Mouse (Mus musculus) common myeloid progenitor, adult 5-6 weeks (primary cell): ENCODE data around the gene Gm20741. TPM values are rescaled to one million over a fixed set of nuclear protein-coding genes. Genes with fewer than 3 reads are reported as not detected.

Source experiments
- ATAC-seq: replicated peaks from 2 replicates; pipeline ENCODE4 v1.8.0; 2016; ENCODE audit warnings: low read depth, mild to moderate bottlenecking, moderate TSS enrichment, inconsistent platforms; ENCODE audit not compliant: poor library complexity, severe bottlenecking
- total RNA-seq: library from RNA; stranded (forward); fragments of 200-1000, 187-1606 nt; gene quantifications from 2 replicates; pipeline ENCODE4 v1.2.3, GENCODE M21; 2017

Gene Gm20741
- total RNA-seq: not detected in 2 replicates

- no peak for ATAC-seq
Measured at GRCm38 (mm10) chr16:88811827-88812226, at the start of gene Gm20741. Gene Gm20741 (minus strand): TSS chr16:88812220.

GRCm38 (mm10) chr16:88851450-88851849 is 39.4 kb upstream of the Gm20741 start:
- ATAC-seq: peak; percentile 68; the same call in 1 of the 2 replicates

GRCm38 (mm10) chr16:88848558-88848957 is 36.5 kb upstream of the Gm20741 start:
- no peak for ATAC-seq

- ATAC-seq: no peak
Measured at GRCm38 (mm10) chr16:88847363-88847762, 35.3 kb upstream of the Gm20741 start.

- no peak for ATAC-seq
Measured at GRCm38 (mm10) chr16:88826978-88827377, 15.0 kb upstream of the Gm20741 start.

GRCm38 (mm10) chr16:88826095-88826652 is 14.2 kb upstream of the Gm20741 start, which contains the start of gene Krtap14:
Gene Krtap14 (minus strand): TSS chr16:88826145.
- no peak for ATAC-seq

GRCm38 (mm10) chr16:88823736-88824135 is 11.7 kb upstream of the Gm20741 start:
- 0 out of 2 replicates have a peak, but pooled peaks have one; percentile 45 for ATAC-seq

- ATAC-seq: no peak
Measured at GRCm38 (mm10) chr16:88820066-88820465, 8.0 kb upstream of the Gm20741 start, which contains the start of gene Krtap15. Gene Krtap15 (plus strand): TSS chr16:88820215.

- no peak for ATAC-seq
Measured at GRCm38 (mm10) chr16:88786786-88787185, 25.2 kb downstream of the Gm20741 start.

- no peak for ATAC-seq
Measured at GRCm38 (mm10) chr16:88777596-88777995, 34.4 kb downstream of the Gm20741 start, which contains the start of gene Gm5965. Gene Gm5965 (plus strand): TSS chr16:88777896.

- ATAC-seq: no peak
Measured at GRCm38 (mm10) chr16:88774106-88774505, 37.9 kb downstream of the Gm20741 start, which contains the start of gene 2310057N15Rik. Gene 2310057N15Rik (minus strand): TSS chr16:88774206.

Other genes with a start within 250 kb of the Gm20741 start
- gene Cldn8, start 249.0 kb downstream of the Gm20741 start, total RNA-seq: not detected in 2 replicates
- gene Krtap24-1, start 199.9 kb downstream of the Gm20741 start, total RNA-seq: not detected in 2 replicates
- not detected in 2 replicates for gene 2310079G19Rik, start 184.6 kb downstream of the Gm20741 start, total RNA-seq
- gene Krtap26-1, start 164.4 kb downstream of the Gm20741 start, total RNA-seq: not detected in 2 replicates
- gene Krtap27-1, start 140.5 kb downstream of the Gm20741 start, total RNA-seq: not detected in 2 replicates
- gene 2310061N02Rik, start 104.3 kb downstream of the Gm20741 start, total RNA-seq: not detected in 2 replicates
- not detected in 2 replicates for gene Krtap13-1, start 83.4 kb downstream of the Gm20741 start, total RNA-seq
- gene Krtap13, start 60.6 kb downstream of the Gm20741 start, total RNA-seq: not detected in 2 replicates
- not detected in 2 replicates for gene 2310034C09Rik, start 53.4 kb downstream of the Gm20741 start, total RNA-seq
- not detected in 2 replicates for gene 2310057N15Rik, start 38.0 kb downstream of the Gm20741 start, total RNA-seq
- gene Gm5965, start 34.3 kb downstream of the Gm20741 start, total RNA-seq: not detected in 2 replicates
- not detected in 2 replicates for gene Krtap15, start 8.0 kb upstream of the Gm20741 start, total RNA-seq
- not detected in 2 replicates for gene Krtap14, start 13.9 kb upstream of the Gm20741 start, total RNA-seq
- not detected in 2 replicates for gene Krtap19-1, start 57.2 kb upstream of the Gm20741 start, total RNA-seq
- gene Krtap19-2, start 62.0 kb upstream of the Gm20741 start, total RNA-seq: not detected in 2 replicates
- not detected in 2 replicates for gene Krtap19-3, start 65.8 kb upstream of the Gm20741 start, total RNA-seq
- gene Krtap19-4, start 72.9 kb upstream of the Gm20741 start, total RNA-seq: not detected in 2 replicates
- not detected in 2 replicates for gene Krtap19-5, start 84.2 kb upstream of the Gm20741 start, total RNA-seq
- not detected in 2 replicates for gene Krtap19-9b, start 120.0 kb upstream of the Gm20741 start, total RNA-seq
- gene Krtap16-3, start 150.7 kb upstream of the Gm20741 start, total RNA-seq: not detected in 2 replicates
- not detected in 2 replicates for gene Krtap22-2, start 198.5 kb upstream of the Gm20741 start, total RNA-seq
- gene Gm10229, start 203.1 kb upstream of the Gm20741 start, total RNA-seq: not detected in 2 replicates
- not detected in 2 replicates for gene Krtap6-1, start 219.5 kb upstream of the Gm20741 start, total RNA-seq
- gene Gm10228, start 229.3 kb upstream of the Gm20741 start, total RNA-seq: not detected in 2 replicates
- gene Krtap6-5, start 235.7 kb upstream of the Gm20741 start, total RNA-seq: not detected in 2 replicates